Mouse (Mus musculus): Measurements from ENCODE around the gene Dbx1.

GRCm38 (mm10) chr7:49677166-49677565 is 40.5 kb upstream of the Dbx1 start:
- TF ChIP-seq TAL1 (IDR thresholded peaks at IDR 0.05; ENCODE audit: low read length) (no peak), NELFE (IDR thresholded peaks at IDR 0.05; ENCODE audit: low read depth, low read length) (no peak), GABPA (IDR thresholded peaks at IDR 0.05; ENCODE audit: low read depth, low read length) (no peak), CTCF (IDR thresholded peaks at IDR 0.05 in 2 of 3, conservative IDR thresholded peaks at IDR 0.05 in 1 of 3; ENCODE audit: control insufficient read depth in 1 of 3, insufficient read depth in 1 of 3, low read depth in 2 of 3, low read length in 3 of 3, poor library complexity in 1 of 3, severe bottlenecking in 1 of 3) (no peak), HCFC1 (IDR thresholded peaks at IDR 0.05; ENCODE audit: low read depth, low read length) (no peak), MAFK (IDR thresholded peaks at IDR 0.05; ENCODE audit: borderline replicate concordance, low read depth, low read length) (no peak), USF1 (IDR thresholded peaks at IDR 0.05; ENCODE audit: low read depth, low read length) (no peak), POLR2A (IDR thresholded peaks at IDR 0.05; ENCODE audit: control insufficient read depth in 1 of 2, insufficient read depth in 1 of 2, low read depth in 1 of 2, low read length in 2 of 2, poor library complexity in 1 of 2) (no peak), POLR2AphosphoS2 (IDR thresholded peaks at IDR 0.05; ENCODE audit: low read length) (no peak), EP300 (IDR thresholded peaks at IDR 0.05; ENCODE audit: low read depth in 1 of 2, low read length in 2 of 2) (no peak), CHD1 (IDR thresholded peaks at IDR 0.05; ENCODE audit: low read depth, low read length) (no peak), TBP (IDR thresholded peaks at IDR 0.05; ENCODE audit: low read depth, low read length) (no peak), TCF12 (IDR thresholded peaks at IDR 0.05; ENCODE audit: low read depth, low read length) (no peak), POLR2AphosphoS5 (IDR thresholded peaks at IDR 0.05; ENCODE audit: borderline replicate concordance, low read depth, low read length) (no peak)

All from MEL (cell line).